8 mouse cellular contexts compared by ENCODE assay signal in the genomic region with DNA sequence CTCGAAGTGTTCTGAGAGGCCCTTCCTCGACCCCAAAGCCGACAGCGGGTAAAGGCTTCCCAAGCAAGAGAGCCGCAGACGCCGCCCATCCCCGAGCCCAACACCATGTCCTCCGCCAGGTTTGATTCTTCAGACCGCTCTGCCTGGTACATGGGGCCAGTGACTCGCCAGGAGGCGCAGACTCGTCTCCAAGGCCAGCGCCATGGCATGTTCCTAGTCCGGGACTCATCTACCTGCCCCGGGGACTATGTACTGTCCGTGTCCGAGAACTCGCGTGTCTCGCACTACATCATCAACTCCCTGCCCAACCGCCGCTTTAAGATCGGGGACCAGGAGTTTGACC. TPM values are rescaled to one million over a fixed set of nuclear protein-coding genes. Genes with fewer than 3 reads are reported as not detected.
DNase-seq lines count a peak whose midpoint lies in the region; ATAC-seq and TF ChIP-seq lines count a peak whose summit lies in the region.

No protein-coding gene starts in this region.

- peaks cover 29% of the 10 kb centered on the region for H3K4me1 ChIP-seq in liver, postnatal 0 days (ENCODE audit: insufficient read depth)
- H3K4me1 ChIP-seq in olfactory bulb, adult 2 months (ENCODE audit: control insufficient read depth, insufficient read depth, low read length), result peaks cover 2% of the 10 kb centered on the region; the same call in 1 of the 2 replicates

- peak; percentile 37 for ATAC-seq in liver, postnatal 0 days

- no peak for TF ChIP-seq POLR2A in olfactory bulb, adult 2 months (IDR thresholded peaks at IDR 0.05; ENCODE audit: insufficient read depth, low read depth, low read length)

- peak overlapping the region; percentile 95 for H3K9ac ChIP-seq in liver, postnatal 0 days (replicated peaks)

- TF ChIP-seq EP300 in liver, postnatal 0 days (IDR thresholded peaks at IDR 0.05; ENCODE audit: low read depth), result no peak

- under 1% methylated on average over 24 of the region's 24 CpGs for WGBS in liver, postnatal 0 days (ENCODE audit: insufficient replicate concordance)
- WGBS in olfactory bulb, adult 2 months, result under 1% methylated on average over 24 of the region's 24 CpGs

- TF ChIP-seq CTCF in liver, postnatal 0 days (IDR thresholded peaks at IDR 0.05; ENCODE audit: low read depth), result 0 out of 2 replicates have a peak, but pooled peaks have one; percentile 1
- no peak for TF ChIP-seq CTCF in olfactory bulb, adult 2 months (IDR thresholded peaks at IDR 0.05; ENCODE audit: insufficient read depth, low read depth, low read length)

- peak overlapping the region; percentile 92 for H3K27ac ChIP-seq in liver, postnatal 0 days (ENCODE audit: low read depth)
- H3K27ac ChIP-seq in olfactory bulb, adult 2 months (ENCODE audit: insufficient read depth, low read depth, low read length), result peak overlapping the region; percentile 92

- H3K9me3 ChIP-seq in liver, postnatal 0 days (ENCODE audit: low read length), result no peaks in the 10 kb centered on the region

- H3K36me3 ChIP-seq in liver, postnatal 0 days (replicated peaks; ENCODE audit: insufficient read depth, low read length), result peaks cover 6% of the 10 kb centered on the region; the same call in 1 of the 2 replicates

- peak overlapping the region; percentile 78 for H3K4me2 ChIP-seq in liver, postnatal 0 days (ENCODE audit: low read depth, low read length)

- DNase-seq in embryo, embryonic 10 days (ENCODE audit: low spot score), result peak; percentile 45
- no peak for DNase-seq in embryo, embryonic 9.5 days (ENCODE audit: extremely low spot score)
- DNase-seq in CD4-positive, CD25-positive, alpha-beta regulatory T cell, adult 2 months (ENCODE audit: low read depth, low spot score), result peak; percentile 61
- peak; percentile 55 for DNase-seq in cerebellum, adult 11-12 months
- DNase-seq in forelimb bud, embryonic 11.5 days (ENCODE audit: low read depth, low spot score), result peak; percentile 35
- DNase-seq in kidney, adult 9 months, result peak; percentile 57
- peak; percentile 66 for DNase-seq in liver, postnatal 0 days

- H3K27me3 ChIP-seq in liver, postnatal 0 days (ENCODE audit: insufficient read depth, low read length), result no peaks in the 10 kb centered on the region

- peak overlapping the region; percentile 93 for H3K4me3 ChIP-seq in liver, postnatal 0 days (ENCODE audit: low read depth, low read length)
- peak overlapping the region; percentile 75 for H3K4me3 ChIP-seq in olfactory bulb, adult 2 months (ENCODE audit: insufficient read depth, low read depth, low read length)

RNA-seq across cellular contexts. Expression of gene Crkl, which starts 0.6 kb away (rescaled TPM):
- polyA plus RNA-seq in liver, postnatal 0 days (2015; fragmentation: Nextera tagmentation; extraction: Ambion mirVana), result 20.1 and 24.4 TPM in 2 replicates
- not detected in 2 replicates for polyA plus RNA-seq in olfactory bulb, adult 2 months (2012; ENCODE audit: insufficient read depth, insufficient read length, low replicate concordance, missing spikeins)

RNA-seq across cellular contexts. Expression of gene Aifm3, which starts 37.1 kb away (rescaled TPM):
- polyA plus RNA-seq in liver, postnatal 0 days (2015; fragmentation: Nextera tagmentation; extraction: Ambion mirVana), result 3.3 and 3.4 TPM in 2 replicates
- not detected in 2 replicates for polyA plus RNA-seq in olfactory bulb, adult 2 months (2012; ENCODE audit: insufficient read depth, insufficient read length, low replicate concordance, missing spikeins)

RNA-seq across cellular contexts. Expression of gene Pi4ka, which starts 46.2 kb away (rescaled TPM):
- polyA plus RNA-seq in liver, postnatal 0 days (2015; fragmentation: Nextera tagmentation; extraction: Ambion mirVana), result 7.3 and 8.1 TPM in 2 replicates
- polyA plus RNA-seq in olfactory bulb, adult 2 months (2012; ENCODE audit: insufficient read depth, insufficient read length, low replicate concordance, missing spikeins), result 511 TPM in 1 of 2 replicates, not detected in the other

RNA-seq across cellular contexts. Expression of gene Snap29, which starts 46.6 kb away (rescaled TPM):
- 7.1 and 7.2 TPM in 2 replicates for polyA plus RNA-seq in liver, postnatal 0 days (2015; fragmentation: Nextera tagmentation; extraction: Ambion mirVana)
- polyA plus RNA-seq in olfactory bulb, adult 2 months (2012; ENCODE audit: insufficient read depth, insufficient read length, low replicate concordance, missing spikeins), result not detected in 2 replicates

RNA-seq across cellular contexts. Expression of gene Lztr1, which starts 56.1 kb away (rescaled TPM):
- 16.8 and 18.7 TPM in 2 replicates for polyA plus RNA-seq in liver, postnatal 0 days (2015; fragmentation: Nextera tagmentation; extraction: Ambion mirVana)
- not detected in 2 replicates for polyA plus RNA-seq in olfactory bulb, adult 2 months (2012; ENCODE audit: insufficient read depth, insufficient read length, low replicate concordance, missing spikeins)
